Mouse (Mus musculus) embryonic facial prominence, embryonic 14.5 days (tissue): ENCODE data around the gene Wdsub1. TPM values are rescaled to one million over a fixed set of nuclear protein-coding genes. Genes with fewer than 3 reads are reported as not detected.

Experiments used
- ATAC-seq: fragments of 200-750 bp; cut with Nextera tagmentation; 2 replicates; pipeline ENCODE4 v1.8.0; 2017; ENCODE audit warnings: low read depth, moderate number of reproducible peaks, moderate TSS enrichment
- DNase-seq: peaks from one replicate; pipeline ENCODE4 v3.0.0-alpha.2; 2015; ENCODE audit warnings: low spot score
- H3K27ac ChIP-seq: fragments of 300-500 bp; sonication (generic); replicated peaks from 2 replicates; pipeline ENCODE4 v1.5.1; 2014; ENCODE audit warnings: low read depth, mild to moderate bottlenecking, low read length, moderate library complexity
- H3K27me3 ChIP-seq: fragments of 300-500 bp; sonication (generic); replicated peaks from 2 replicates; pipeline ENCODE4 v1.6.1; 2014; ENCODE audit warnings: low read length; ENCODE audit not compliant: control insufficient read depth, insufficient read depth
- H3K36me3 ChIP-seq: fragments of 300-500 bp; sonication (generic); 2 replicates; pipeline ENCODE4 v1.6.1; 2014; ENCODE audit warnings: low read length, mixed read lengths; ENCODE audit not compliant: control insufficient read depth, insufficient read depth
- H3K4me1 ChIP-seq: fragments of 300-500 bp; sonication (generic); 2 replicates; pipeline ENCODE4 v1.6.1; 2014; ENCODE audit warnings: antibody characterized with exemption, low read length; ENCODE audit not compliant: control insufficient read depth, insufficient read depth
- H3K4me2 ChIP-seq: fragments of 300-500 bp; sonication (generic); 2 replicates; pipeline ENCODE4 v1.6.1; 2014; ENCODE audit warnings: low read depth, mild to moderate bottlenecking, low read length, moderate library complexity, mixed read lengths
- H3K4me3 ChIP-seq: fragments of 300-500 bp; sonication (generic); 2 replicates; pipeline ENCODE4 v1.5.1; 2014; ENCODE audit warnings: low read depth, mild to moderate bottlenecking, low read length
- H3K9ac ChIP-seq: fragments of 300-500 bp; sonication (generic); 2 replicates; pipeline ENCODE4 v1.6.1; 2014; ENCODE audit warnings: low read depth, mild to moderate bottlenecking, low read length, moderate library complexity, mixed read lengths
- H3K9me3 ChIP-seq: fragments of 300-500 bp; sonication (generic); 2 replicates; pipeline ENCODE4 v1.6.1; 2016; ENCODE audit warnings: low read length; ENCODE audit not compliant: control insufficient read depth
- WGBS: fragments of 180-500 bp; shearing (Covaris S2); extraction: QIAGEN DNeasy Blood & Tissue Kit; methylation state at CpG from one replicate; pipeline ENCODE4 v1.1.7; 2014; 5-methylcytosine and 5-hydroxymethylcytosine counted together
- polyA plus RNA-seq: library from polyadenylated mRNA; unstranded; fragments of >200 nt; fragmentation: Nextera tagmentation; extraction: Ambion mirVana; gene quantifications from 2 replicates; pipeline ENCODE4 v1.2.1, GENCODE M21; 2014

Wdsub1 gene
- polyA plus RNA-seq, 1 experiment from 2014 or later, result 29.1 TPM

GRCm38 (mm10) chr2:59825380-59825779, 57.0 kb downstream of the Wdsub1 start:
- Histone ChIP-seq H3K36me3 (peaks cover 17% of the 10 kb centered on the region), H3K27me3 (no peaks in the 10 kb centered on the region), H3K4me2 (no peak overlapping the region), H3K4me1 (peaks cover 25% of the 10 kb centered on the region), H3K9ac (no peak overlapping the region), H3K27ac (no peak overlapping the region), H3K4me3 (no peak overlapping the region), H3K9me3 (no peaks in the 10 kb centered on the region)
- no peak for DNase-seq
- 86% methylated on average over 4 of the region's 4 CpGs for WGBS
- no peak for ATAC-seq

- WGBS, result 50% methylated on average over 8 of the region's 8 CpGs
- H3K27me3 ChIP-seq, result no peaks in the 10 kb centered on the region
- no peak overlapping the region for H3K4me2 ChIP-seq
- no peaks in the 10 kb centered on the region for H3K9me3 ChIP-seq
- no peak overlapping the region for H3K9ac ChIP-seq
- ATAC-seq, result 0 out of 2 replicates have a peak, but pooled peaks have one; percentile 31
- no peak overlapping the region; the same call in 1 of the 2 replicates for H3K27ac ChIP-seq
- peak; percentile 57 for DNase-seq
- H3K4me1 ChIP-seq, result peaks cover 14% of the 10 kb centered on the region
- H3K36me3 ChIP-seq, result peaks cover 23% of the 10 kb centered on the region
- H3K4me3 ChIP-seq, result no peak overlapping the region
These were observed 58.1 kb downstream of the Wdsub1 start for GRCm38 (mm10) chr2:59824289-59824688.

GRCm38 (mm10) chr2:59821044-59821443, 61.3 kb downstream of the Wdsub1 start:
- H3K36me3 ChIP-seq, result peaks cover 49% of the 10 kb centered on the region
- H3K9ac ChIP-seq, result no peak overlapping the region
- no peaks in the 10 kb centered on the region for H3K9me3 ChIP-seq
- DNase-seq, result no peak
- 83% methylated on average over 2 of the region's 2 CpGs for WGBS
- H3K4me3 ChIP-seq, result no peak overlapping the region
- H3K4me2 ChIP-seq, result no peak overlapping the region
- H3K27ac ChIP-seq, result no peak overlapping the region
- ATAC-seq, result no peak
- no peaks in the 10 kb centered on the region for H3K27me3 ChIP-seq
- no peaks in the 10 kb centered on the region for H3K4me1 ChIP-seq

GRCm38 (mm10) chr2:59820088-59820487, 62.3 kb downstream of the Wdsub1 start:
- ATAC-seq (no peak), DNase-seq (no peak)
- H3K27me3 ChIP-seq, result no peaks in the 10 kb centered on the region
- H3K4me2 ChIP-seq, result no peak overlapping the region
- H3K9ac ChIP-seq, result no peak overlapping the region
- H3K4me3 ChIP-seq, result no peak overlapping the region
- H3K36me3 ChIP-seq, result peaks cover 52% of the 10 kb centered on the region
- H3K27ac ChIP-seq, result no peak overlapping the region
- no peaks in the 10 kb centered on the region for H3K4me1 ChIP-seq
- H3K9me3 ChIP-seq, result no peaks in the 10 kb centered on the region
- 86% methylated on average over 15 of the region's 15 CpGs for WGBS

GRCm38 (mm10) chr2:59819415-59819814, 63.0 kb downstream of the Wdsub1 start:
- WGBS, result 83% methylated on average over 6 of the region's 6 CpGs
- Histone ChIP-seq H3K9ac (no peak overlapping the region), H3K4me3 (no peak overlapping the region), H3K4me2 (no peak overlapping the region), H3K4me1 (no peaks in the 10 kb centered on the region), H3K36me3 (peaks cover 52% of the 10 kb centered on the region), H3K9me3 (no peaks in the 10 kb centered on the region), H3K27me3 (no peaks in the 10 kb centered on the region), H3K27ac (no peak overlapping the region)
- DNase-seq (no peak), ATAC-seq (no peak)

GRCm38 (mm10) chr2:59818663-59819062, 63.7 kb downstream of the Wdsub1 start:
- H3K4me1 ChIP-seq, result no peaks in the 10 kb centered on the region
- no peak overlapping the region for H3K9ac ChIP-seq
- H3K4me3 ChIP-seq, result no peak overlapping the region
- peaks cover 52% of the 10 kb centered on the region for H3K36me3 ChIP-seq
- ATAC-seq, result no peak
- WGBS, result 98% methylated on average over 15 of the region's 15 CpGs
- no peak for DNase-seq
- no peak overlapping the region for H3K4me2 ChIP-seq
- H3K27me3 ChIP-seq, result no peaks in the 10 kb centered on the region
- H3K9me3 ChIP-seq, result no peaks in the 10 kb centered on the region
- no peak overlapping the region for H3K27ac ChIP-seq

GRCm38 (mm10) chr2:59814997-59815396, 67.4 kb downstream of the Wdsub1 start:
- no peaks in the 10 kb centered on the region for H3K4me1 ChIP-seq
- ATAC-seq (no peak), DNase-seq (no peak)
- H3K4me3 ChIP-seq, result no peak overlapping the region
- H3K9ac ChIP-seq, result no peak overlapping the region
- no peaks in the 10 kb centered on the region for H3K27me3 ChIP-seq
- WGBS, result 85% methylated on average over 8 of the region's 8 CpGs
- H3K9me3 ChIP-seq, result no peaks in the 10 kb centered on the region
- H3K36me3 ChIP-seq, result peaks cover 46% of the 10 kb centered on the region
- no peak overlapping the region for H3K27ac ChIP-seq
- no peak overlapping the region for H3K4me2 ChIP-seq

- ATAC-seq, result no peak; the same call in 1 of the 2 replicates
- Histone ChIP-seq H3K4me1 (no peaks in the 10 kb centered on the region), H3K9me3 (no peaks in the 10 kb centered on the region), H3K9ac (no peak overlapping the region), H3K4me3 (no peak overlapping the region), H3K4me2 (no peak overlapping the region), H3K36me3 (peaks cover 38% of the 10 kb centered on the region), H3K27ac (no peak overlapping the region), H3K27me3 (no peaks in the 10 kb centered on the region)
- DNase-seq, result no peak
- 84% methylated on average over 13 of the region's 13 CpGs for WGBS
These were observed 68.9 kb downstream of the Wdsub1 start for GRCm38 (mm10) chr2:59813457-59813856.

GRCm38 (mm10) chr2:59812641-59813040, 69.8 kb downstream of the Wdsub1 start:
- no peak for ATAC-seq
- WGBS, result 100% methylated on average over 1 of the region's 1 CpGs

More at GRCm38 (mm10) chr2:59812641-59813040, 69.8 kb downstream of the Wdsub1 start:
- H3K27ac ChIP-seq, result no peak overlapping the region
- H3K27me3 ChIP-seq, result no peaks in the 10 kb centered on the region
- no peak overlapping the region for H3K4me2 ChIP-seq
- H3K9me3 ChIP-seq, result no peaks in the 10 kb centered on the region
- H3K4me1 ChIP-seq, result no peaks in the 10 kb centered on the region
- no peak overlapping the region for H3K9ac ChIP-seq
- peaks cover 38% of the 10 kb centered on the region for H3K36me3 ChIP-seq
- H3K4me3 ChIP-seq, result no peak overlapping the region
- DNase-seq, result no peak
